Mouse (Mus musculus): ENCODE data around the gene Etnk1.

DNA sequence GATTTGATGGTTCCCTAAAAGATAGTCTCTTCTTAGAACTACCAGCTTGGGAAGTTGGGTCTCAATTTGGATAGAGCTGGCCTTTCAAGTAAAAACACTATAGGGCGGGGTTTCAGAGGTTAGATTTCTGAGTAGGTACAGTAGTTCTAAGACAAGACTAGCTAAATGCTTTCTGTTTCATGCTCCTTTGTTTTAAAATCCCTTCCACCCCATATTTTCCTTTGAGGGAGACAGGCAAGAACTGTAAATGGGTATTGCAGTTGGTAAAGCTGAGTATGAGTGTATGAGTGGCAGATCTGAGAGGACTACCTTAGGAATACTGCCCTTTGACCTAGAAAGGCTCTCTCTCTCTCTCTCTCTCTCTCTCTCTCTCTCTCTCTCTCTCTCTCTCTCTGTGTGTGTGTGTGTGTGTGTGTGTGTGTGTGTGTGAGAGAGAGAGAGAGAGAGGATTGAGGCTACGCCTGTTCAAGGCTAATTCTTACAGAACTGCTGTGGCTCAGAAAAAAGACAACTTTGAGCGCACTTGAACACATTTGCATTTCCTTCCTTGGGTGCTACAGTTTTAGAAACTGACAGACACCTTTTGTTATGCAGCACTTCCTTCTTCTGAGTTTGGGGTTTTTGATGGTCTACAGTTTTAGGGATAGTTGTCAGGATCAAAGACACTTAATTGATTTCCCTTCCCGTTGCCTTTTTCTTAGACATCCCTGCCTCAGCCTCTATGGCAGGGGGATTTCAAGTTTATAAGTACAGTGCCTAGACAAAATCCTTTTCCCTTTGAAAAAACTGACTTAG lies 3.3 kb downstream of the Etnk1 start:
- TF ChIP-seq EP300 (IDR thresholded peaks at IDR 0.05; ENCODE audit: low read depth) (no peak), CTCF (IDR thresholded peaks at IDR 0.05; ENCODE audit: low read depth) (no peak)
